Mouse (Mus musculus) 3T3-L1 (cell line): ENCODE results near the gene Bend5.

ENCODE experiments used
- DNase-seq: peaks from one replicate; pipeline ENCODE4 v3.0.0-alpha.2; 2015; ENCODE audit warnings: low read depth, low spot score

Gene Bend5

GRCm38 (mm10) chr4:111414818-111415488, at the start of gene Bend5:
Bend5 (plus strand) TSS chr4:111415006.
- DNase-seq, result no peak

GRCm38 (mm10) chr4:111367771-111368170, 47.0 kb upstream of the Bend5 start:
- no peak for DNase-seq

GRCm38 (mm10) chr4:111377159-111377558, 37.6 kb upstream of the Bend5 start:
- DNase-seq, result no peak

GRCm38 (mm10) chr4:111378071-111378470, 36.7 kb upstream of the Bend5 start:
- DNase-seq, result no peak

- DNase-seq, result no peak
Observed at GRCm38 (mm10) chr4:111383101-111383500, 31.7 kb upstream of the Bend5 start.

- no peak for DNase-seq
Observed at GRCm38 (mm10) chr4:111390736-111391135, 24.1 kb upstream of the Bend5 start.

GRCm38 (mm10) chr4:111399784-111400183, 15.0 kb upstream of the Bend5 start:
- DNase-seq, result no peak

GRCm38 (mm10) chr4:111400676-111401075, 14.1 kb upstream of the Bend5 start:
- no peak for DNase-seq

- no peak for DNase-seq
Observed at GRCm38 (mm10) chr4:111403243-111403642, 11.6 kb upstream of the Bend5 start.

GRCm38 (mm10) chr4:111410731-111411130, 4.1 kb upstream of the Bend5 start:
- DNase-seq, result no peak

- no peak for DNase-seq
Observed at GRCm38 (mm10) chr4:111414399-111414798, 407 bp upstream of the Bend5 start.

GRCm38 (mm10) chr4:111416126-111416525, 1.3 kb downstream of the Bend5 start:
- no peak for DNase-seq

GRCm38 (mm10) chr4:111416551-111416950, 1.7 kb downstream of the Bend5 start:
- no peak for DNase-seq

- no peak for DNase-seq
Observed at GRCm38 (mm10) chr4:111417716-111418115, 2.9 kb downstream of the Bend5 start.

- no peak for DNase-seq
Observed at GRCm38 (mm10) chr4:111419476-111419875, 4.7 kb downstream of the Bend5 start.

- no peak for DNase-seq
Observed at GRCm38 (mm10) chr4:111420031-111420430, 5.2 kb downstream of the Bend5 start.

- DNase-seq, result no peak
Observed at GRCm38 (mm10) chr4:111420955-111421354, 6.1 kb downstream of the Bend5 start.

GRCm38 (mm10) chr4:111421785-111422184, 7.0 kb downstream of the Bend5 start:
- DNase-seq, result no peak

GRCm38 (mm10) chr4:111424371-111424950, 9.7 kb downstream of the Bend5 start:
- no peak for DNase-seq

- peak; percentile 4 for DNase-seq
Observed at GRCm38 (mm10) chr4:111425170-111425569, 10.4 kb downstream of the Bend5 start.

GRCm38 (mm10) chr4:111431186-111431585, 16.4 kb downstream of the Bend5 start:
- no peak for DNase-seq

- DNase-seq, result no peak
Observed at GRCm38 (mm10) chr4:111432013-111432412, 17.2 kb downstream of the Bend5 start.

- DNase-seq, result no peak
Observed at GRCm38 (mm10) chr4:111432417-111432816, 17.6 kb downstream of the Bend5 start.
